Mouse (Mus musculus): Measurements from ENCODE around the gene Sash1. TPM values are rescaled to one million over a fixed set of nuclear protein-coding genes. Genes with fewer than 3 reads are reported as not detected.

Gene Sash1
- polyA plus RNA-seq, 1 experiment, result 14.4 TPM

DNA sequence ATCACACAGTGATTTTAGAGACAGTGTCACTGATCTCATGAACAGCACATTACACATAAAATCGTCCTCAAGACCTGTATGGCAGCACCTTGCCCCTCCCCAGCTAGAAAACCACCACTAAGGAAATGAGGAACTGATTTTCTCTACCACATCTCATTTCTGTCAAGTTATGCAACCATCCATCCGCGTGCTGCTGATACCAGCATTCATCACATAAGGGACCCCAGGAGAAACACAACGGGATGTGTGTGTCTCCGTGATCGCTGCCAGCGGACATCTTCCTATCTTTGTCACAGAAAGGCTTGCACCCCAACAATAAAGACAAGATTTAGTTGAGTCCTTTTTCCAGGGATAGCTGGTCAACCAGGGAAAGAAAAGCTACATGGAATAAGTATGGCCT is 27.2 kb downstream of the Sash1 start:
- H3K9ac ChIP-seq (ENCODE audit: low read depth, poor library complexity, severe bottlenecking), result no peak overlapping the region
- no peaks in the 10 kb centered on the region for H3K27me3 ChIP-seq (ENCODE audit: control insufficient read depth, insufficient read depth, low read length, poor library complexity, severe bottlenecking)
- H3K9me3 ChIP-seq (replicated peaks; ENCODE audit: control insufficient read depth, insufficient read depth, low read length, poor library complexity, severe bottlenecking), result no peaks in the 10 kb centered on the region
- no peak overlapping the region for H3K27ac ChIP-seq (ENCODE audit: insufficient read depth, low read length)
- no peaks in the 10 kb centered on the region for H3K36me3 ChIP-seq (ENCODE audit: control insufficient read depth, insufficient read depth, low read length, poor library complexity, severe bottlenecking)
- TF ChIP-seq EP300 (IDR thresholded peaks at IDR 0.05; ENCODE audit: insufficient read depth, low read depth, low read length), result no peak
- no peak for TF ChIP-seq CTCF (IDR thresholded peaks at IDR 0.05; ENCODE audit: low read depth, low read length)
- no peak for TF ChIP-seq POLR2A (IDR thresholded peaks at IDR 0.05; ENCODE audit: insufficient read depth, low read length)
- H3K4me3 ChIP-seq (ENCODE audit: low read depth, low read length), result no peak overlapping the region
- H3K4me1 ChIP-seq (ENCODE audit: control insufficient read depth, insufficient read depth, low read length), result no peaks in the 10 kb centered on the region

DNA sequence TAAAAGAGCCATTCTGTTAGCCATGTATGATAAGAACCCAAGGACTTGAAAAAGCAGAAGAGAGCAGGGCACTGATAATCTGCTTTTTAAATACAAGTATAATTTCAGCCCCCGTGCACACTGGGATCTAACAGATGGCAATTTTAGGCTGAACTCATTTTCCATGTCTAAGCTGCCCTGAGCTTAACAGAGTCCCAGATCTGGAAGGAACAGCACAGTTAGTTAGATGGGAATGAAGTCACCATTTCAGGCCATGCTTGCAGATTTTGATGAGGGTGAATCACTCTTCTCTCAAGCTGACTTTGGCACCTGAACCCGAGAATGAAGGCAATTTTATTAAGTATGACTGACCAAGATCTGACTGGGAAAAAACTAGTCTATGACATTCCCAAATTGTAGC is 28.9 kb downstream of the Sash1 start:
- Histone ChIP-seq H3K27me3 (ENCODE audit: control insufficient read depth, insufficient read depth, low read length, poor library complexity, severe bottlenecking) (no peaks in the 10 kb centered on the region), H3K27ac (ENCODE audit: insufficient read depth, low read length) (no peak overlapping the region), H3K4me3 (ENCODE audit: low read depth, low read length) (no peak overlapping the region), H3K9me3 (replicated peaks; ENCODE audit: control insufficient read depth, insufficient read depth, low read length, poor library complexity, severe bottlenecking) (no peaks in the 10 kb centered on the region), H3K4me1 (ENCODE audit: control insufficient read depth, insufficient read depth, low read length) (no peaks in the 10 kb centered on the region), H3K9ac (ENCODE audit: low read depth, poor library complexity, severe bottlenecking) (no peak overlapping the region), H3K36me3 (ENCODE audit: control insufficient read depth, insufficient read depth, low read length, poor library complexity, severe bottlenecking) (no peaks in the 10 kb centered on the region)
- TF ChIP-seq EP300 (IDR thresholded peaks at IDR 0.05; ENCODE audit: insufficient read depth, low read depth, low read length), result no peak
- no peak for TF ChIP-seq POLR2A (IDR thresholded peaks at IDR 0.05; ENCODE audit: insufficient read depth, low read length)
- no peak for TF ChIP-seq CTCF (IDR thresholded peaks at IDR 0.05; ENCODE audit: low read depth, low read length)

DNA sequence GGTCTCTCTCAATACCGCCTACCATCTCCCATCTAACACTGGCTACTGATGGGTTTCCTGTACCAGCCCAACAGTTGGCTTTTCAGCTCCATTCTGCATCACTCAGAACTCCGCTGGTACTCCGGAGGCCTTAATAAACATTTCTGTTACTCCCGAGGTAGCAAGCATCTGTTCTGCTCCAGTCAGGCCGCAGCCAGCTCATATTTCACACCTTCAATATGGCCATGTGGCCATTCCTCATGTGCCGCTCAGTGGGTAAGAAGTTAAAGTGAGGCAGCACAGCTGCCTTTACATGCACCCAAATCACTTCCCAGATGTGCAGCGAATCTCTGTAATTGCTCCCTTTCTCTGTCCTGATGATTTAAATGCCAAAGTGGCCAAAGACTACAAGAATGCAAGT is 32.5 kb downstream of the Sash1 start:
- Histone ChIP-seq H3K27ac (ENCODE audit: insufficient read depth, low read length) (no peak overlapping the region), H3K4me1 (ENCODE audit: control insufficient read depth, insufficient read depth, low read length) (no peaks in the 10 kb centered on the region), H3K9ac (ENCODE audit: low read depth, poor library complexity, severe bottlenecking) (no peak overlapping the region), H3K27me3 (ENCODE audit: control insufficient read depth, insufficient read depth, low read length, poor library complexity, severe bottlenecking) (no peaks in the 10 kb centered on the region), H3K36me3 (ENCODE audit: control insufficient read depth, insufficient read depth, low read length, poor library complexity, severe bottlenecking) (no peaks in the 10 kb centered on the region), H3K4me3 (ENCODE audit: low read depth, low read length) (no peak overlapping the region), H3K9me3 (replicated peaks; ENCODE audit: control insufficient read depth, insufficient read depth, low read length, poor library complexity, severe bottlenecking) (no peaks in the 10 kb centered on the region)
- TF ChIP-seq EP300 (IDR thresholded peaks at IDR 0.05; ENCODE audit: insufficient read depth, low read depth, low read length), result no peak
- no peak for TF ChIP-seq POLR2A (IDR thresholded peaks at IDR 0.05; ENCODE audit: insufficient read depth, low read length)
- TF ChIP-seq CTCF (IDR thresholded peaks at IDR 0.05; ENCODE audit: low read depth, low read length), result no peak

DNA sequence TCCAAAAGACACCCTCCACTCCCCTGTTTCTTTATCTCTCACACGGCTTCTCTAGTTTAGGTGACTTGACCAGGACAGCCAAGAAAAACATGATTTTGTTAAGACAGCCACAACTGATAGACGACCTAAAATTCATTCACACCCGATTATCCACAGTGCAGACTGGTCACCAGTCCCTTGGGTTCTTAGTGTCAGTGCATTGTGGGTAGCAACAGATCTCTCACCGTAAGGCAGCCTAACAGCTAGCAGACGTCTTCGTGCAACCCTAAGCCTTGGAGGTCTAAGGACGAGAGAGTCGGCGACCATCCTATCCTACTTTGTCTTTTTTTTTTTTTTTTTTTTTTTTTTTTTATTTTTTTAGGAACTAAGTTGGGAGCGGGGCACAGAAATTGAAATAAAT is 34.2 kb downstream of the Sash1 start:
- Histone ChIP-seq H3K9me3 (replicated peaks; ENCODE audit: control insufficient read depth, insufficient read depth, low read length, poor library complexity, severe bottlenecking) (no peaks in the 10 kb centered on the region), H3K9ac (ENCODE audit: low read depth, poor library complexity, severe bottlenecking) (no peak overlapping the region), H3K27me3 (ENCODE audit: control insufficient read depth, insufficient read depth, low read length, poor library complexity, severe bottlenecking) (no peaks in the 10 kb centered on the region), H3K4me1 (ENCODE audit: control insufficient read depth, insufficient read depth, low read length) (no peaks in the 10 kb centered on the region), H3K36me3 (ENCODE audit: control insufficient read depth, insufficient read depth, low read length, poor library complexity, severe bottlenecking) (no peaks in the 10 kb centered on the region), H3K27ac (ENCODE audit: insufficient read depth, low read length) (no peak overlapping the region), H3K4me3 (ENCODE audit: low read depth, low read length) (no peak overlapping the region)
- TF ChIP-seq POLR2A (IDR thresholded peaks at IDR 0.05; ENCODE audit: insufficient read depth, low read length) (no peak), CTCF (IDR thresholded peaks at IDR 0.05; ENCODE audit: low read depth, low read length) (no peak), EP300 (IDR thresholded peaks at IDR 0.05; ENCODE audit: insufficient read depth, low read depth, low read length) (no peak)

DNA sequence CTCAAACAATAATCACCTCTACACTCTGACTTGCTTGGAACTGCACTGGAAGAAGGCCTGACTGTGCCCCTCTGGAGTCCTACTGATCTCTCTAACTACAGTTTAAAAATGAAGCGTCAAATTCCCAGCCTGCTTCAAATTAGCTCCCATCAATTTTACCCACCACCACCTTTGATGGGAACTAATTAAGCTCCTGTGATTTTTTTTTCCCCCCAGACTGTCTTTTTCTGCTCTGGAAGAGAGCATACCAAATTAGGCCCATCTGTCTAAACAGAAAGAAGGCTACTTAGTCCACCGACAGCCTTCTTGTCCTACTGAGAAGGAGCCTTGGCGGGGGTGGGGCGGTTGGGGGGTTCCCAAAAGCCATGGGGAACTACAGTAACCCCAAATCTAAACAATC is 37.9 kb downstream of the Sash1 start:
- TF ChIP-seq CTCF (IDR thresholded peaks at IDR 0.05; ENCODE audit: low read depth, low read length) (no peak), EP300 (IDR thresholded peaks at IDR 0.05; ENCODE audit: insufficient read depth, low read depth, low read length) (no peak), POLR2A (IDR thresholded peaks at IDR 0.05; ENCODE audit: insufficient read depth, low read length) (no peak)
- H3K27me3 ChIP-seq (ENCODE audit: control insufficient read depth, insufficient read depth, low read length, poor library complexity, severe bottlenecking), result no peaks in the 10 kb centered on the region
- H3K9me3 ChIP-seq (replicated peaks; ENCODE audit: control insufficient read depth, insufficient read depth, low read length, poor library complexity, severe bottlenecking), result no peaks in the 10 kb centered on the region
- H3K9ac ChIP-seq (ENCODE audit: low read depth, poor library complexity, severe bottlenecking), result no peak overlapping the region
- H3K4me3 ChIP-seq (ENCODE audit: low read depth, low read length), result no peak overlapping the region
- no peak overlapping the region for H3K27ac ChIP-seq (ENCODE audit: insufficient read depth, low read length)
- H3K36me3 ChIP-seq (ENCODE audit: control insufficient read depth, insufficient read depth, low read length, poor library complexity, severe bottlenecking), result no peaks in the 10 kb centered on the region
- no peaks in the 10 kb centered on the region for H3K4me1 ChIP-seq (ENCODE audit: control insufficient read depth, insufficient read depth, low read length)

DNA sequence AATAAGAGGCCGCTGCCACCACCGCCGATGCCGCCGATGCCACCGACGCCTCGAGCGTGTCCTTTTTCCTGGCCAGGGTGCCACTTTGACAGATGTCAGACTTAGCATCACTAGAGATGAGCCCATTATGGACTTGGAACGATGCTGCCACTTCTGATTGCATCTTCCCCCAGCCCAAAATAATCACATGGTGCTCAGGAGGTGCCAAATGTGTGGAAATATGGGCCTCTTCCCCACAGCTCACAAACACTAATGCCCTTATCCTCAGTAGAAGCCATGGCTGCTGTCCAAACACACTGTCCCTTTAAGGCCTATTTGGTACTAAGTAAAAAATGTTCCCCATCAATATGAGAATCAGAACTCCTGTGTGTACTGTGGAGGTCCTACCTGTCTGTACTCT is 39.6 kb downstream of the Sash1 start:
- H3K27ac ChIP-seq (ENCODE audit: insufficient read depth, low read length), result no peak overlapping the region
- no peaks in the 10 kb centered on the region for H3K9me3 ChIP-seq (replicated peaks; ENCODE audit: control insufficient read depth, insufficient read depth, low read length, poor library complexity, severe bottlenecking)
- H3K27me3 ChIP-seq (ENCODE audit: control insufficient read depth, insufficient read depth, low read length, poor library complexity, severe bottlenecking), result no peaks in the 10 kb centered on the region
- no peak overlapping the region for H3K9ac ChIP-seq (ENCODE audit: low read depth, poor library complexity, severe bottlenecking)
- TF ChIP-seq EP300 (IDR thresholded peaks at IDR 0.05; ENCODE audit: insufficient read depth, low read depth, low read length) (no peak), CTCF (IDR thresholded peaks at IDR 0.05; ENCODE audit: low read depth, low read length) (no peak)
- no peaks in the 10 kb centered on the region for H3K36me3 ChIP-seq (ENCODE audit: control insufficient read depth, insufficient read depth, low read length, poor library complexity, severe bottlenecking)
- H3K4me3 ChIP-seq (ENCODE audit: low read depth, low read length), result no peak overlapping the region
- H3K4me1 ChIP-seq (ENCODE audit: control insufficient read depth, insufficient read depth, low read length), result no peaks in the 10 kb centered on the region

Data from ES-Bruce4 (cell line).